12 mouse cellular contexts compared by ENCODE assay signal in the genomic region with DNA sequence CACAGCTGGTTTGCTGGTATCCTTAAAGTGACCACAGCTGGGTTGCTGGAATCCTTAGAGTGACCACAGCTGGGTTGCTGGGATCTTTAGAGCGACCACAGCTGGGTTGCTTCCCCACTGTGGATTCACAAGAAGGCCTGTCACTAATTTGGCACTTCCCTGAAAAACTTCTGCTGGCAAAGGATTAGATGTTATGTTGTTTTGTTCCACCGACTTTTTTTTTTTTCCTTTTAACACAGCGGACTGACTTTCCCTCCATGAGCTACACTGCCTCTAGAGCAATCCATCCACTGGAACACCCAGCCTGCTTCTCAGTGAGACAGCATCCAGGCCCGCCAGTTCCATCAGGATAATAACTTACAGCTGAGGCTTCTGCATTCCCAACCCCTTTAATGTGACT.
DNase-seq lines count a peak whose midpoint lies in the region; ATAC-seq and TF ChIP-seq lines count a peak whose summit lies in the region.
"Had no signal": no experiment of that assay in that cellular context is flagged by ENCODE, and none has a peak within 500 bp of the region (broad histone marks: within the 10 kb centered on the region; RNA-seq: fewer than 3 reads in every experiment).

No protein-coding gene starts in this region.

- H3K27me3 ChIP-seq in neural tube, embryonic 15.5 days (replicated peaks): no peaks in the 10 kb centered on the region
- no peaks in the 10 kb centered on the region for H3K27me3 ChIP-seq in stomach, embryonic 15.5 days (replicated peaks)
- no peaks in the 10 kb centered on the region for H3K27me3 ChIP-seq in forebrain, postnatal 0 days (ENCODE audit: insufficient read depth, low read length)

- ATAC-seq in neural tube, embryonic 15.5 days (ENCODE audit: low FRiP score): no peak
- peak; percentile 65; the same call in 1 of the 2 replicates for ATAC-seq in stomach, embryonic 15.5 days (ENCODE audit: insufficient read depth, low FRiP score, low read depth)
- ATAC-seq in forebrain, postnatal 0 days: no peak

- H3K4me2 ChIP-seq in neural tube, embryonic 15.5 days: no peak overlapping the region
- H3K4me2 ChIP-seq in stomach, embryonic 15.5 days: no peak overlapping the region
- no peak overlapping the region for H3K4me2 ChIP-seq in forebrain, postnatal 0 days (ENCODE audit: low read depth)
- H3K4me2 ChIP-seq: liver, embryonic 11.5 days had no signal

- peak; percentile 6 for DNase-seq in gastrocnemius, postnatal 14 days
- DNase-seq in gastrocnemius, adult 8-10 months (ENCODE audit: low spot score in 2 of 2): no peak
- DNase-seq in neural tube, embryonic 10.5 days (ENCODE audit: extremely low spot score, low spot score): peak; percentile 15
- peak; percentile 75 for DNase-seq in kidney, postnatal 10 days
- no peak for DNase-seq in spleen, adult 12 weeks (ENCODE audit: low spot score)
- DNase-seq in forebrain, postnatal 0 days: no peak
- DNase-seq: gastrocnemius, postnatal 36 days; right cerebral cortex, postnatal 25 days had no signal

- intact Hi-C loops in gastrocnemius, postnatal 14 days (cut with DNase I; ENCODE audit: low total_unique reads): no loop called here

- no peak overlapping the region for H3K9ac ChIP-seq in neural tube, embryonic 15.5 days (replicated peaks)
- no peak overlapping the region for H3K9ac ChIP-seq in stomach, embryonic 15.5 days
- H3K9ac ChIP-seq in forebrain, postnatal 0 days: no peak overlapping the region

- no peaks in the 10 kb centered on the region for H3K4me1 ChIP-seq in neural tube, embryonic 15.5 days
- H3K4me1 ChIP-seq in stomach, embryonic 15.5 days: 0 out of 2 replicates have a peak, but pooled peaks cover 3% of the 10 kb centered on the region
- no peaks in the 10 kb centered on the region for H3K4me1 ChIP-seq in forebrain, postnatal 0 days (ENCODE audit: insufficient read depth)

- H3K4me3 ChIP-seq in neural tube, embryonic 15.5 days (replicated peaks): no peak overlapping the region
- H3K4me3 ChIP-seq in stomach, embryonic 15.5 days (replicated peaks): no peak overlapping the region
- H3K4me3 ChIP-seq in forebrain, postnatal 0 days (ENCODE audit: low read depth, low read length): no peak overlapping the region
- H3K4me3 ChIP-seq: myocyte had no signal

- H3K9me3 ChIP-seq in neural tube, embryonic 15.5 days (replicated peaks): no peaks in the 10 kb centered on the region
- no peaks in the 10 kb centered on the region for H3K9me3 ChIP-seq in stomach, embryonic 15.5 days
- H3K9me3 ChIP-seq in forebrain, postnatal 0 days (ENCODE audit: low read length): no peaks in the 10 kb centered on the region

- no peak for TF ChIP-seq CTCF in forebrain, postnatal 0 days (IDR thresholded peaks at IDR 0.05; ENCODE audit: low read depth)

- H3K36me3 ChIP-seq in neural tube, embryonic 15.5 days: no peaks in the 10 kb centered on the region
- H3K36me3 ChIP-seq in stomach, embryonic 15.5 days: no peaks in the 10 kb centered on the region
- no peaks in the 10 kb centered on the region for H3K36me3 ChIP-seq in forebrain, postnatal 0 days (ENCODE audit: insufficient read depth)

- 37% methylated on average over 4 of the region's 4 CpGs for WGBS in neural tube, embryonic 15.5 days
- 21% methylated on average over 4 of the region's 4 CpGs for WGBS in stomach, embryonic 15.5 days
- 14% methylated on average over 4 of the region's 4 CpGs for WGBS in forebrain, postnatal 0 days

- H3K27ac ChIP-seq in neural tube, embryonic 15.5 days (replicated peaks): no peak overlapping the region
- H3K27ac ChIP-seq in stomach, embryonic 15.5 days: no peak overlapping the region
- no peak overlapping the region for H3K27ac ChIP-seq in forebrain, postnatal 0 days (ENCODE audit: low read depth, low read length)

Comparison
In these comparisons a context has a peak if more than half of its experiments do, and no peak if none do; other contexts are left out.
1. DNase-seq: peak in gastrocnemius, postnatal 14 days (single experiment), neural tube, embryonic 10.5 days (single experiment) and kidney, postnatal 10 days (single experiment); none in gastrocnemius, adult 8-10 months (0 of 2), spleen, adult 12 weeks (single experiment) and forebrain, postnatal 0 days (single experiment).